Mouse (Mus musculus) spleen, postnatal 4 days (tissue): ENCODE measurements at regions not wholly inside any gene's neighbourhood (a gene's known extent, or its start where the extent isn't known, plus 50 kb on each side); places are given as distances from the start of the nearest gene placed in this dataset.

Experiments
- DNase-seq, 2 experiments: peaks; one replicate each; pipeline ENCODE4 v3.0.0; 2022; ENCODE audit warnings: low spot score in 2 of 2

- no peak for DNase-seq
Observed at GRCm38 (mm10) chr8:88972993-88973690, 70.8 kb downstream of the Sall1 start.

- no peak for DNase-seq
Observed at GRCm38 (mm10) chr8:88958843-88959242, 85.1 kb downstream of the Sall1 start.

GRCm38 (mm10) chr8:88953178-88953577 is 90.8 kb downstream of the Sall1 start:
- no peak for DNase-seq

- no peak for DNase-seq
Observed at GRCm38 (mm10) chr8:88951829-88952155, 92.2 kb downstream of the Sall1 start.

- DNase-seq = no peak
Observed at GRCm38 (mm10) chr8:88951145-88951828, 92.7 kb downstream of the Sall1 start.

- DNase-seq = no peak
Observed at GRCm38 (mm10) chr8:88949975-88950374, 94.0 kb downstream of the Sall1 start.

- no peak for DNase-seq
Observed at GRCm38 (mm10) chr8:88948981-88949380, 95.0 kb downstream of the Sall1 start.

- DNase-seq = no peak
Observed at GRCm38 (mm10) chr8:88948328-88948727, 95.6 kb downstream of the Sall1 start.

- no peak for DNase-seq
Observed at GRCm38 (mm10) chr8:88947384-88947783, 96.6 kb downstream of the Sall1 start.

GRCm38 (mm10) chr8:88945656-88946055 is 98.3 kb downstream of the Sall1 start:
- no peak for DNase-seq

- no peak for DNase-seq
Observed at GRCm38 (mm10) chr8:88944038-88944437, 99.9 kb downstream of the Sall1 start.

GRCm38 (mm10) chr8:88939071-88939746 is 104.8 kb downstream of the Sall1 start:
- DNase-seq = no peak

GRCm38 (mm10) chr8:88934708-88935107 is 109.3 kb downstream of the Sall1 start:
- DNase-seq = no peak

- DNase-seq = no peak
Observed at GRCm38 (mm10) chr8:88931050-88931449, 112.9 kb downstream of the Sall1 start.

GRCm38 (mm10) chr8:88930370-88930769 is 113.6 kb downstream of the Sall1 start:
- no peak for DNase-seq

GRCm38 (mm10) chr8:88928675-88929377 is 115.1 kb downstream of the Sall1 start:
- DNase-seq = no peak

GRCm38 (mm10) chr8:88922840-88923239 is 121.1 kb downstream of the Sall1 start:
- no peak for DNase-seq

GRCm38 (mm10) chr8:88921967-88922366 is 122.0 kb downstream of the Sall1 start:
- DNase-seq = no peak

GRCm38 (mm10) chr8:88919282-88919681 is 124.7 kb downstream of the Sall1 start:
- DNase-seq = no peak

GRCm38 (mm10) chr8:88916064-88916463 is 127.9 kb downstream of the Sall1 start:
- DNase-seq = no peak

- no peak for DNase-seq
Observed at GRCm38 (mm10) chr8:88914657-88915056, 129.3 kb downstream of the Sall1 start.

GRCm38 (mm10) chr8:88914190-88914589 is 129.8 kb downstream of the Sall1 start:
- DNase-seq = no peak
